Mouse (Mus musculus) retina, postnatal 1 day (tissue): ENCODE results near the gene Daw1.

Experiments used
- DNase-seq: peaks from one replicate; pipeline ENCODE4 v3.0.0-alpha.2; 2012

Gene Daw1

GRCm38 (mm10) chr1:83209981-83210380 lies 50.4 kb downstream of the Daw1 start:
- no peak for DNase-seq

DNA sequence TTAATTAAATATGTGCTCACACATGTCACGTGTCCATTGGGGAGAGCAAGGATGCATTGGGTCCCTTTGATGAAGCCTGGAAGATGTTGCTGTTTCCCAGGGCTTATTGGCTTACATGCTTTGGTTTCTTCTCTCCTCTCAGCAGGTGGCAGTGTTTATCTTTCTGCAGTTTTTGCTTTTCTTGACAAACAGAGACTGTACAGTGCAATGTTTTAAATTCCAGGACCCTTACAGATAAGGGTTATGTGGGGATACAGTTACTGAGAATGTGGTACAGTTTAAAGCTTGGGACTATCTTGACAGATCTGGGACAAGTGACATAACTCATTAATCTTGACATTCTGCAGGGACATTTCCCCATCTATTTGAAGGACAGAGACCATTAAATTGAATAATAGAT lies 58.7 kb downstream of the Daw1 start:
- DNase-seq: peak; percentile 67

DNA sequence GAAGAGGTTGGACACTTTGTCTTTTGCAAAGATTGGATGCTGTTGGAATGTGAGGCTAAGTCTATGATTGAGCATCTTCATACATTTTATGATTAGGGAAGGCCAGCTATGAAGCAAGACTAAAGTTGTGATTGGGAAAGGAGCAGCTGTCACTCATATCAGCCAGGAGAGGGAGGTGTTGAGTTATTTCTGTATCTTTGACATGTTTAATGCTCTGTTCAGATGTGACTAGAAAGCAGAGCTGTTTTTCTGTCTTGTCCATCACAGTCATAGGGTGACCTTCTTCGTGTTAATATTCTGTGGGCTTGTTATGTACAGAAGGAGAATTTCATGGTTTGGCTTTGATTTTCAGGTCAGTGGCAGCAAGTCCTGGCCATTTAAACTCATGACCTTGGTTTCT lies 63.5 kb downstream of the Daw1 start:
- DNase-seq: peak; percentile 63

DNA sequence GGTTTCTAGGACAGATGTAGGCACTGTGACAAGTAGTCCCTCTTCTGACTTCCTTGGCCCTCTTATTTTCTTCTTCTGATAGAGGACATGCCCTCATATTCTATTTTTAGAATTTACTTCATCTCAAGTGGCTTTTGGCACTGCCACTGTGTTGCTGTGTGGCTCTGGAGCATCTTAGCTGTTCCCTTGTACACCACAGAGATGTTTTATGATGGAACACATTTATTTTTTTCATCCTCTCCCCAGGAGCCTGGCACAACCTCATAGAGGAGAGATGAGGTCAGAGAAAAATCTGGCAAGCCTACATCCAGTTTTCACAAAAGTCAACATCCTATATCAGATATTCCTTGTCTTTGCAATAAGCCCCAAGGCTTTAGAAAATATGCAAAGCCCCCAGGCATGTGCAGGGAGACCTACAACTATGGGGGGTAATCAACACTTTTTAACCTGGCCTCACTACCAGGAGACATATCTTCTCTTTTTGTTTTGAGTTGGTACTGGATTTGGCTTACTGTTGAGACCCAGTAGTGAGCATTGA lies 64.9 kb downstream of the Daw1 start:
- no peak for DNase-seq

DNA sequence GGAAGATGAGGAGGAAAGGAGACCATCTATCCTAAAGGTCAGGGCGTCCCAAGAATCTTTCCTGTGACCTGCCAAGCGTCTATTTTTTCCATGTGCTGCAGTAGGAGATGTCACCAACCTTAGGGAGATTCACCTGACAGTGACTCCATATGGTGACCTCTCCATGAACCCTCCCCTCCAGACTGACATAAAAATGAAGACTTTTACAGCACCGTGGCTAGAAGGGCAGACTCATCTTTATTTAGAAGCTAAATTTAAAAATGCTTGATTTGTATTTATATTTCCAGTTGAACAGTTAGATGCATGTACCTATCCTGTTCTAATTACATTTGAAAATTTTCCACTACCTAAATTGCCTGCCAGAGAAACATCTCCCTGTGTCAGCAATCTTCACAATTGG lies 68.4 kb downstream of the Daw1 start:
- DNase-seq: no peak

DNA sequence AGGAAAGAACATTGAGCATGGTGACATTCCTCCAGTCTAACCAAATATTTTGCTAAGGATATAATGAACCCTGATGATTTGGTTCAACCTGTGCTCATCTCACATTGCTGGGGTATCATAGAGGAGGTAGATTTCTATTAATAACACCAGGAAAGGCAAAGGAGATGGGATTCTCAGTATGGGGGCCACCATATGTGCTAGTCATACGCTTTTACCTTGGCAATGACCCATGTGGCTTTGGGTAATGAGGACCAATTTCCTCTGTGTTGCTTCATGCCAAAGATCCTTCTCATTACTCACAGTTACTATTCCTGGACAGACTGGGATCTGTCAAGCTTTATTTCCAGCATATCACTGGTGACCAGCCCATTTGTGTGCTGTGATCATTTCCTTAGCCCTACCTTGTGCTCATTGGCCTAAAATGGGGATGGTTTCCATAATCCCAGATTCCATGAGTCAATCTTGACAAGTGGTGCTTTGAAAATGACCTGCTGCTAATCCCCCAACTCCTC lies 88.7 kb downstream of the Daw1 start:
- no peak for DNase-seq

- DNase-seq: no peak
Measured at GRCm38 (mm10) chr1:83251746-83252145, 92.2 kb downstream of the Daw1 start.
